Mouse (Mus musculus): ENCODE measurements at regions not wholly inside any gene's neighbourhood (a gene's known extent, or its start where the extent isn't known, plus 50 kb on each side); places are given as distances from the start of the nearest gene placed in this dataset.

- no peak overlapping the region for H3ac ChIP-seq (ENCODE audit: control insufficient read depth, insufficient read length, low read depth)
- H3K36me3 ChIP-seq (ENCODE audit: control insufficient read depth, insufficient read depth): no peaks in the 10 kb centered on the region
- H3K79me2 ChIP-seq (ENCODE audit: control insufficient read depth, insufficient read depth): no peaks in the 10 kb centered on the region
- H3K4me3 ChIP-seq (ENCODE audit: insufficient read depth, poor library complexity, severe bottlenecking): no peak overlapping the region
- no peaks in the 10 kb centered on the region for H3K79me3 ChIP-seq (ENCODE audit: low read depth)
- H3K27me3 ChIP-seq (ENCODE audit: control insufficient read depth, insufficient read depth, insufficient read length): no peaks in the 10 kb centered on the region
- TF ChIP-seq MYOD1 (IDR thresholded peaks at IDR 0.05; ENCODE audit: control insufficient read depth, insufficient read length, low read depth) (no peak), MYOG (IDR thresholded peaks at IDR 0.05; ENCODE audit: control insufficient read depth, extremely low read depth, insufficient read length) (no peak), CEBPB (IDR thresholded peaks at IDR 0.05; ENCODE audit: low read depth) (no peak)
These were observed 407.6 kb downstream of the Nedd1 start for GRCm38 (mm10) chr10:92314606-92315005.

DNA sequence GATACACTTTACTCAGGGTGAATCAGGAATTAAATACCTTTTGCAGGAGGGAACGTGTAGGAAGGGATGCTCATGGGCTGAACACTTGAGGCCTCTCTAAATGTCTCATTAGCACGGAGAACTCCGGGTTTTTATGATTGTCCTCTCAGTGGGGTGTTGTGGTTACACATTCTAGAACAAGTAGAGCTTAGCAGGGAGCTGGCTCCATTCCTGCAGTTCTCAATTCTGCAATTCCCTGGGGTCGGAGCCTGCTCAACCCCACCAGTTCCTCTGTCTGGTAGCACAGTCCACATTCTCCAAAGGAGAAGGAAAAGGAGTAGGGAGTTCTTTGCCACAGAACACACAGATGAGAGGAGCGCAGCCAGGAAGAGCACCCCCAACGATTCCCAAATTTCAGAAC, 409.9 kb downstream of the Nedd1 start:
- H3K27me3 ChIP-seq (ENCODE audit: control insufficient read depth, insufficient read depth, insufficient read length): no peaks in the 10 kb centered on the region
- TF ChIP-seq CTCF (IDR thresholded peaks at IDR 0.05; ENCODE audit: control insufficient read depth, insufficient read depth, insufficient read length): no peak
- no peak for TF ChIP-seq USF1 (IDR thresholded peaks at IDR 0.05; ENCODE audit: low read depth)
- no peak for TF ChIP-seq MYOG (IDR thresholded peaks at IDR 0.05; ENCODE audit: control insufficient read depth, extremely low read depth, insufficient read length)
- TF ChIP-seq CEBPB (IDR thresholded peaks at IDR 0.05; ENCODE audit: low read depth): no peak
- TF ChIP-seq FOSL1 (IDR thresholded peaks at IDR 0.05; ENCODE audit: insufficient read depth, low read length, poor library complexity, severe bottlenecking): no peak
- TF ChIP-seq MYOD1 (IDR thresholded peaks at IDR 0.05; ENCODE audit: control insufficient read depth, insufficient read length, low read depth): no peak
- no peak for TF ChIP-seq MAX (IDR thresholded peaks at IDR 0.05)
- no peaks in the 10 kb centered on the region for H3K79me3 ChIP-seq (ENCODE audit: low read depth)

GRCm38 (mm10) chr10:92308643-92309042, 413.6 kb downstream of the Nedd1 start:
- no peak overlapping the region for H3K4me3 ChIP-seq (ENCODE audit: insufficient read depth, poor library complexity, severe bottlenecking)
- H3K79me2 ChIP-seq (ENCODE audit: control insufficient read depth, insufficient read depth): no peaks in the 10 kb centered on the region
- TF ChIP-seq CEBPB (IDR thresholded peaks at IDR 0.05; ENCODE audit: low read depth) (peak; percentile 84), MAX (IDR thresholded peaks at IDR 0.05) (no peak), USF1 (IDR thresholded peaks at IDR 0.05; ENCODE audit: low read depth) (no peak)
- H3K36me3 ChIP-seq (ENCODE audit: control insufficient read depth, insufficient read depth): no peaks in the 10 kb centered on the region
- H3K27me3 ChIP-seq (ENCODE audit: control insufficient read depth, insufficient read depth, insufficient read length): no peaks in the 10 kb centered on the region
- no peaks in the 10 kb centered on the region for H3K79me3 ChIP-seq (ENCODE audit: low read depth)
- no peak overlapping the region for H3ac ChIP-seq (ENCODE audit: control insufficient read depth, insufficient read length, low read depth)

More for the DNA sequence above, 409.9 kb downstream of the Nedd1 start:
- Histone ChIP-seq H3K4me3 (ENCODE audit: insufficient read depth, poor library complexity, severe bottlenecking) (no peak overlapping the region), H3K36me3 (ENCODE audit: control insufficient read depth, insufficient read depth) (no peaks in the 10 kb centered on the region), H3ac (ENCODE audit: control insufficient read depth, insufficient read length, low read depth) (no peak overlapping the region), H3K79me2 (ENCODE audit: control insufficient read depth, insufficient read depth) (no peaks in the 10 kb centered on the region)

- no peak for TF ChIP-seq MAX (IDR thresholded peaks at IDR 0.05)
- TF ChIP-seq CEBPB (IDR thresholded peaks at IDR 0.05; ENCODE audit: low read depth): no peak
- TF ChIP-seq USF1 (IDR thresholded peaks at IDR 0.05; ENCODE audit: low read depth): no peak
- no peak for TF ChIP-seq MYOD1 (IDR thresholded peaks at IDR 0.05; ENCODE audit: control insufficient read depth, insufficient read length, low read depth)
- TF ChIP-seq CTCF (IDR thresholded peaks at IDR 0.05; ENCODE audit: control insufficient read depth, insufficient read depth, insufficient read length): no peak
- no peak for TF ChIP-seq FOSL1 (IDR thresholded peaks at IDR 0.05; ENCODE audit: insufficient read depth, low read length, poor library complexity, severe bottlenecking)
- TF ChIP-seq MYOG (IDR thresholded peaks at IDR 0.05; ENCODE audit: control insufficient read depth, extremely low read depth, insufficient read length): no peak
- no peaks in the 10 kb centered on the region for H3K79me2 ChIP-seq (ENCODE audit: control insufficient read depth, insufficient read depth)
- no peak overlapping the region for H3ac ChIP-seq (ENCODE audit: control insufficient read depth, insufficient read length, low read depth)
- no peaks in the 10 kb centered on the region for H3K79me3 ChIP-seq (ENCODE audit: low read depth)
- H3K27me3 ChIP-seq (ENCODE audit: control insufficient read depth, insufficient read depth, insufficient read length): no peaks in the 10 kb centered on the region
- H3K36me3 ChIP-seq (ENCODE audit: control insufficient read depth, insufficient read depth): no peaks in the 10 kb centered on the region
- H3K4me3 ChIP-seq (ENCODE audit: insufficient read depth, poor library complexity, severe bottlenecking): no peak overlapping the region
These were observed 414.4 kb downstream of the Nedd1 start for GRCm38 (mm10) chr10:92307861-92308260.

- no peaks in the 10 kb centered on the region for H3K27me3 ChIP-seq (ENCODE audit: control insufficient read depth, insufficient read depth, insufficient read length)
- no peaks in the 10 kb centered on the region for H3K36me3 ChIP-seq (ENCODE audit: control insufficient read depth, insufficient read depth)
- no peak overlapping the region for H3K4me3 ChIP-seq (ENCODE audit: insufficient read depth, poor library complexity, severe bottlenecking)
- H3K79me3 ChIP-seq (ENCODE audit: low read depth): no peaks in the 10 kb centered on the region
- H3K79me2 ChIP-seq (ENCODE audit: control insufficient read depth, insufficient read depth): no peaks in the 10 kb centered on the region
- H3ac ChIP-seq (ENCODE audit: control insufficient read depth, insufficient read length, low read depth): no peak overlapping the region
- TF ChIP-seq USF1 (IDR thresholded peaks at IDR 0.05; ENCODE audit: low read depth) (no peak), CEBPB (IDR thresholded peaks at IDR 0.05; ENCODE audit: low read depth) (no peak), CTCF (IDR thresholded peaks at IDR 0.05; ENCODE audit: control insufficient read depth, insufficient read depth, insufficient read length) (no peak), FOSL1 (IDR thresholded peaks at IDR 0.05; ENCODE audit: insufficient read depth, low read length, poor library complexity, severe bottlenecking) (no peak), MAX (IDR thresholded peaks at IDR 0.05) (no peak), MYOD1 (IDR thresholded peaks at IDR 0.05; ENCODE audit: control insufficient read depth, insufficient read length, low read depth) (no peak), MYOG (IDR thresholded peaks at IDR 0.05; ENCODE audit: control insufficient read depth, extremely low read depth, insufficient read length) (no peak)
These were observed 423.5 kb downstream of the Nedd1 start for GRCm38 (mm10) chr10:92298693-92299092.

GRCm38 (mm10) chr10:92296837-92297236, 425.4 kb downstream of the Nedd1 start:
- Histone ChIP-seq H3K27me3 (ENCODE audit: control insufficient read depth, insufficient read depth, insufficient read length) (no peaks in the 10 kb centered on the region), H3ac (ENCODE audit: control insufficient read depth, insufficient read length, low read depth) (no peak overlapping the region), H3K79me2 (ENCODE audit: control insufficient read depth, insufficient read depth) (no peaks in the 10 kb centered on the region), H3K36me3 (ENCODE audit: control insufficient read depth, insufficient read depth) (no peaks in the 10 kb centered on the region), H3K4me3 (ENCODE audit: insufficient read depth, poor library complexity, severe bottlenecking) (no peak overlapping the region), H3K79me3 (ENCODE audit: low read depth) (no peaks in the 10 kb centered on the region)
- TF ChIP-seq CTCF (IDR thresholded peaks at IDR 0.05; ENCODE audit: control insufficient read depth, insufficient read depth, insufficient read length) (no peak), FOSL1 (IDR thresholded peaks at IDR 0.05; ENCODE audit: insufficient read depth, low read length, poor library complexity, severe bottlenecking) (no peak), USF1 (IDR thresholded peaks at IDR 0.05; ENCODE audit: low read depth) (no peak), MYOD1 (IDR thresholded peaks at IDR 0.05; ENCODE audit: control insufficient read depth, insufficient read length, low read depth) (no peak), MAX (IDR thresholded peaks at IDR 0.05) (no peak), MYOG (IDR thresholded peaks at IDR 0.05; ENCODE audit: control insufficient read depth, extremely low read depth, insufficient read length) (no peak), CEBPB (IDR thresholded peaks at IDR 0.05; ENCODE audit: low read depth) (no peak)
